Mouse (Mus musculus) hindbrain, embryonic 13.5 days (tissue): ENCODE data around the gene Hes2. TPM values are rescaled to one million over a fixed set of nuclear protein-coding genes. Genes with fewer than 3 reads are reported as not detected.

ENCODE experiments used
- ATAC-seq: fragments of 200-750 bp; cut with Nextera tagmentation; 2 replicates; pipeline ENCODE4 v1.8.0; 2017; ENCODE audit warnings: moderate TSS enrichment; ENCODE audit not compliant: low FRiP score
- H3K27ac ChIP-seq: fragments of 300-500 bp; sonication (generic); 2 replicates; pipeline ENCODE4 v1.5.1; 2015; ENCODE audit warnings: inconsistent platforms, mild to moderate bottlenecking, moderate library complexity
- H3K27me3 ChIP-seq: fragments of 300-500 bp; sonication (generic); 2 replicates; pipeline ENCODE4 v1.6.1; 2015; ENCODE audit warnings: mild to moderate bottlenecking, inconsistent platforms
- H3K36me3 ChIP-seq: fragments of 300-500 bp; sonication (generic); 2 replicates; pipeline ENCODE4 v1.6.1; 2015; ENCODE audit warnings: mild to moderate bottlenecking, inconsistent platforms
- H3K4me1 ChIP-seq: fragments of 300-500 bp; sonication (generic); replicated peaks from 2 replicates; pipeline ENCODE4 v1.6.1; 2015; ENCODE audit warnings: inconsistent platforms
- H3K4me2 ChIP-seq: fragments of 300-500 bp; sonication (generic); 2 replicates; pipeline ENCODE4 v1.6.1; 2015; ENCODE audit warnings: inconsistent platforms, mild to moderate bottlenecking, moderate library complexity
- H3K4me3 ChIP-seq: fragments of 300-500 bp; sonication (generic); 2 replicates; pipeline ENCODE4 v1.5.1; 2015; ENCODE audit warnings: mild to moderate bottlenecking, inconsistent platforms
- H3K9ac ChIP-seq: fragments of 300-500 bp; sonication (generic); 2 replicates; pipeline ENCODE4 v1.6.1; 2015; ENCODE audit warnings: mild to moderate bottlenecking, inconsistent platforms
- H3K9me3 ChIP-seq: fragments of 300-500 bp; sonication (generic); 2 replicates; pipeline ENCODE4 v1.6.1; 2016; ENCODE audit warnings: inconsistent platforms
- WGBS: fragments of 180-500 bp; shearing (Covaris S2); methylation state at CpG from one replicate; pipeline ENCODE4 v1.1.7; 2015; 5-methylcytosine and 5-hydroxymethylcytosine counted together
- polyA plus RNA-seq: library from polyadenylated mRNA; unstranded; fragments of >200 nt; fragmentation: Nextera tagmentation; extraction: Ambion mirVana; gene quantifications from 2 replicates; pipeline ENCODE4 v1.2.1, GENCODE M21; 2015

The Hes2 gene
- polyA plus RNA-seq, 1 experiment from 2014 or later = 0.34 TPM

DNA sequence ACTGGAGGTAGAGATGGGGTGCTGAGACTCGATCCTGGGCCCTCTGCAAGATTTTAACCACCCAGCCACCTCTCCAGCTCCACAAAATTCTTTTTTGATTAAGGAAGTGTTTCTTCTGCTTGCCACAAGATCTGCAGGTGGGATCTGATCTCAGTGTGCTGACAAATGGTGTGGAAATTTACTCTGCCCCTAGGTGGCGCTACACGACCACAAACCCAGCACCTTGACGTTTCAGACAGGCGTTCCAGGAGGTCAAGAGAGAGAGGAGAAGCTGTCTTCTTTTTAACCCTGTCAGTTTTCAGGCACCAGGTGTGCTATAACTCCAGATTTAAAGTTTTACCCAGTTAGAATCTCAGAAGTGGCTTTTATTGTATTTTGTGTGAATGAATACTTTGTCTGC is 14.4 kb downstream of the Hes2 start:
- H3K4me3 ChIP-seq = no peak overlapping the region
- no peak overlapping the region for H3K27ac ChIP-seq
- peaks cover 7% of the 10 kb centered on the region for H3K4me1 ChIP-seq
- H3K36me3 ChIP-seq = no peaks in the 10 kb centered on the region
- ATAC-seq = no peak
- H3K9ac ChIP-seq = no peak overlapping the region
- 2% methylated on average over 5 of the region's 5 CpGs for WGBS
- H3K27me3 ChIP-seq = peaks cover 67% of the 10 kb centered on the region
- no peaks in the 10 kb centered on the region for H3K9me3 ChIP-seq
- H3K4me2 ChIP-seq = no peak overlapping the region

DNA sequence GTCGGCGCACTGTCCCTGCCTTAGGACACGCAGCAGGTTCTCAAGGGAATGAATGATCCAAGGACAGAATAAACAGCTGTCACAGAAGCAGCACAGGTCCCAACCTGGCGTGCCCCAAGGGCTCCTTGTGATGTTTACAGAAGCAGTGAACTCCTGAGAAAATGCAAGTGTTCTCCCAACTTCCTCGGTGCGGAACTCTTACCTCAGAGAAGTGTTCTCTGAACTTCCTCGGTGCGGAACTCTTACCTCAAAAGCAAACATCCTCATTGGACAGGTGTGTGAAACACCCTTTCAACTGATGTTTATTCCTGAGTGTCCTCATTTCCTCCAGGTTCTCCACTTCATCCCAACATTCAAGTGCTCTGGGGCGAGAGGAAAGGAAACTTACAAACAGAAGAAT is 15.3 kb downstream of the Hes2 start:
- Histone ChIP-seq H3K4me2 (no peak overlapping the region), H3K4me1 (peaks cover 11% of the 10 kb centered on the region), H3K27ac (no peak overlapping the region), H3K4me3 (no peak overlapping the region), H3K36me3 (no peaks in the 10 kb centered on the region), H3K9me3 (no peaks in the 10 kb centered on the region), H3K27me3 (peaks cover 65% of the 10 kb centered on the region), H3K9ac (no peak overlapping the region)
- no peak for ATAC-seq
- 88% methylated on average over 9 of the region's 9 CpGs for WGBS

DNA sequence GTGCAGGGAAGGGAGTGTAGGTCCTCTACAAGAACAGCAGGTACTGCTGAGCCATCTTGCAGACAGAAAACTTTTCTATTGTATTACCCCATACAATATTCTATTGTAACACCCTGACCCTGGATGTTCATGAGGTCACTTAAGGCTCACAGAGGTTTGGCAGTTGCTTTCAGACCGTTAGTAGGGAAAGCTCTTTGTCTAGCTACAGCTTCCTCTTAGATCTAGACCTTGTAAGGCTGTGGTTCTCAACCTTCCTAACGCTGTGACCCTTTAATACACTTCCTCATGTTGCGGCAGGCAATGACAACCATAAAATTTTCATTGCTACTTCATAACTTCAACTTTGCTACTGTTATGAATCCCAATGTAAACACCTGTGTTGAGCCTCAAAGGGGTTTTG is 18.0 kb downstream of the Hes2 start:
- 73% methylated on average over 3 of the region's 3 CpGs for WGBS
- H3K27ac ChIP-seq = no peak overlapping the region
- H3K9me3 ChIP-seq = no peaks in the 10 kb centered on the region
- H3K4me3 ChIP-seq = no peak overlapping the region
- no peaks in the 10 kb centered on the region for H3K36me3 ChIP-seq
- H3K4me1 ChIP-seq = peaks cover 30% of the 10 kb centered on the region
- peaks cover 52% of the 10 kb centered on the region for H3K27me3 ChIP-seq
- H3K9ac ChIP-seq = peak overlapping the region; percentile 86; the same call in 1 of the 2 replicates
- no peak overlapping the region for H3K4me2 ChIP-seq
- no peak for ATAC-seq

DNA sequence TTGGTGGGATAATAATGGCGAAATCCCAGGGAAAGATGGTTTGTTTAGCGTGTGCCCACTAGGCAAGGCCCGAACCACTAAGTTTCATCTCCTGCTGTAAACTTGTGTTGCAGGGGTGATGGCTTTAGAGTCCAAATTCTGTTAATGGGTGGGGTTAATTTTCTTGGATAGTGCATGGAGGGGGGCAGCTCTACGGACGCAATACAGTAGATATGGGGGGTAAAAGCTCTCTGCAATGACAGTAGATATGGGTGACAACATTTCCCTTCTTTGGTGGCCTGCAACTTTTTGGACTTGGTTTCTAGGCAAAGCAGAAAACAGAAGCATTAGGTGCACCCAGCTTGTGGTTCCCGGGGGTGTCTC is 18.5 kb downstream of the Hes2 start:
- H3K9ac ChIP-seq = peak overlapping the region; percentile 86
- H3K27ac ChIP-seq = peak overlapping the region; percentile 88
- no peaks in the 10 kb centered on the region for H3K36me3 ChIP-seq
- H3K9me3 ChIP-seq = no peaks in the 10 kb centered on the region
- peak overlapping the region; percentile 92 for H3K4me2 ChIP-seq
- ATAC-seq = no peak
- peaks cover 30% of the 10 kb centered on the region for H3K4me1 ChIP-seq
- WGBS = 67% methylated on average over 6 of the region's 6 CpGs
- H3K4me3 ChIP-seq = peak overlapping the region; percentile 77
- peaks cover 52% of the 10 kb centered on the region for H3K27me3 ChIP-seq

DNA sequence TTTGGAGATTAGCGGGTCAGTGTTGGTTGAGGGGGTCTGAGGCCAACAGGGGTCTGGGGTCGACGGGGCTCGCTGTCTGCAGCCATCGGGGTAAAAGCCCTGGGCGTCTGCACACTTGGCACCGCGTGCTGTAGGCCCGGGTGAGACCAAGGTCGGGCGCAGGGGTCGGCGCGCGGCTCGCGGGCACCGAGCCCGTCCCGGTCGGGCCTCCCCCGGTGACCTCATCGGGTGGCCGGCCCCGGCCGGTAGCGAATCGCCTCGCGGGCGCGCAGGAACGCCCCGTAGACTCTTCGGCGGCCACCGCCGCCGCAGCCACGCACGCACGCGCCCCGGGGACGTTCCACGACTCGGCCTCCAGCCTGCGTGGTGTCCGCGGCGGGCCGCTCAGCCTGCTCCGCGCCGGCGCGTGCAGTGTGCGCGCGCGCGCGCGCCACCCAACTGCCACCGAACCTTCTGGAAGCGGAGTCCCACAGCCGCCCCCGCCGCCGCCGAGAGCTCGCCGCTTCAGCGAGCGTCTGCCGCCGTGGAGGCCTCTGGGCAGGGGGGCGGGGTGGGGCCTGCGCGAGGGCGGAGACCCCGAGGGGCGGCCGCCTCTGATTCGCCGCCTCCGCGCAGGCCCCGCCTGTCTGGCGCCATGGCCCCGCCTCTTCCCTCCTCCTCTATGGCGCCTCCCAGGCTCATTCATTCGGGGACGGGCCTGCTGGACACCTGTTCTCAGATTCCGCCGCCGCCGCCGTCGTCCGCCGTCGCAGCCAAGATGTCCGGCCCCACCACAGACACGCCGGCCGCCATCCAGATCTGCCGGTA is 19.1 kb downstream of the Hes2 start, which contains the start of gene Acot7:
TSS of gene Acot7 (plus strand) at position 598 of the 807 bp plus-strand sequence.
- peaks cover 30% of the 10 kb centered on the region for H3K4me1 ChIP-seq
- peaks cover 47% of the 10 kb centered on the region for H3K27me3 ChIP-seq
- ATAC-seq = peak; percentile 94
- under 1% methylated on average over 82 of the region's 108 CpGs for WGBS
- peak within 1 kb of the TSS; percentile 77 for H3K4me3 ChIP-seq
- H3K4me2 ChIP-seq = peak within 1 kb of the TSS; percentile 92
- no peaks in the 10 kb centered on the region for H3K36me3 ChIP-seq
- H3K9me3 ChIP-seq = no peaks in the 10 kb centered on the region
- peak within 1 kb of the TSS; percentile 88 for H3K27ac ChIP-seq
- peak within 1 kb of the TSS; percentile 86 for H3K9ac ChIP-seq

DNA sequence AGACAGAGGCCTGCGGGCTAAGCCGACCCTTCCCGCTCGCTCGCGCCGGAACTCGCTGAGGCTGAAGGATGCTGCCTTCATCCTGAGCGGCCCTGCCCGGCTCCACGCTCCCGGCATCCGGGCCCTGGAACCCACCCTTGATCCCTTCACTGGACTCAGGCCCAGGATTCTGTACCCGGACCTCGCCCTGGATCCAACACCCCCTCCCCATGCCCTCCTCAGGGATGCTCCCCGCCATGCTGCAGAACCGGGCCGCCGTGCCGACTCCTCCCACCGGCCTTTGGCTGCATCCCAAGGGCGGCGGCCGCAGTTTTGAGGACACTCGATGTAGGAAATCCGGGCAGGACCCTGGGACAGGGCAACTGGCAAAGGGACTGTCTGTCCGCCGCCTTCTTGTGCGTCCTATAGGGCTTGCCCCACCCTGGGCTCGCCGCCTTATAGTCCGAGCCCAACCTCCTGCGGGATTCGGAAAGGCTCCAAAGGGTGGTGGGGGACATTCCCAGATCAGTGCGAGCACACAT is 19.7 kb downstream of the Hes2 start:
- WGBS = under 1% methylated on average over 32 of the region's 35 CpGs
- peak overlapping the region; percentile 92 for H3K4me2 ChIP-seq
- H3K36me3 ChIP-seq = no peaks in the 10 kb centered on the region
- peak; percentile 78 for ATAC-seq
- H3K4me1 ChIP-seq = peaks cover 30% of the 10 kb centered on the region
- H3K27me3 ChIP-seq = peaks cover 43% of the 10 kb centered on the region
- H3K9me3 ChIP-seq = no peaks in the 10 kb centered on the region
- H3K27ac ChIP-seq = peak overlapping the region; percentile 85
- H3K4me3 ChIP-seq = peak overlapping the region; percentile 77
- H3K9ac ChIP-seq = peak overlapping the region; percentile 86

DNA sequence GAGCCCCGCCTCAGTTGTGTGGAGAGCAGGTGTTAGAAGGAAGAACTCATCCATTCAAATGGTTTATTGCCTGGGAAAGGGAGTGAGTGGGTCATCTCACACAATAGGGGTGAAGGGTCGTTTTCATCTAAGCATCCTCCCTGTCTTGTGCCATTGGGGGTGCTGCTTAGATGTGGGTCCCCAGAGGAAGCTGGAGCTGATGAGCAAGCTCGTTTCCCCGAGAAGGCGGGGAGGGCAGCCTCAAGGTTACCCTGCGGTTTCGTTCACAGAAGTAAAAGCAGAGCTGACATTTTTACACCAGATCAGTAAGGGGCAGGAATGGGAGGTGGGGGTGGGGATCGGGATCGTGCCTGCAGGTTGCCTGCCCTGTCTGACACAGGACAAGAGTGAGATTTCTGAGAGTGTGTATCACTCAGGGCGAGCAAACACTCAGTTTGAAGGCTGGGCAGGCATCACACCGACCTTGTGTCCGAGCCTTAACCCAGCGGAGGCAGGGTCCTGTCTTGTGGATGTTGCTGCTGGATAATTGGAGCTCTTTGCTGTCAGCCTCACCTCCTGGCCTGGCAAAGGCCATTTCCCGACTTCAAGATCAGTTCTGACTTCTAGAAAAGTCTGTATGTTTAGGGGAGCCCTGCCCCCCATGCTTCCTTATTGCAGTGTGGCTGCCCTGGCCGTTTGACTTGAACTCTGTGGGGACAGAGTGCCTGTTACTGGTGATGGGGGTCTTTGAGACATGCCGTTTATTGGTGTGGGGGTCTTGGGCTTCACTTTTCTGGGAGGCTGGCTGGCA is 20.4 kb downstream of the Hes2 start:
- H3K9me3 ChIP-seq = no peaks in the 10 kb centered on the region
- peak overlapping the region; percentile 85 for H3K27ac ChIP-seq
- peak overlapping the region; percentile 77 for H3K4me3 ChIP-seq
- WGBS = 27% methylated on average over 16 of the region's 16 CpGs
- no peaks in the 10 kb centered on the region for H3K36me3 ChIP-seq
- ATAC-seq = no peak
- peaks cover 36% of the 10 kb centered on the region for H3K27me3 ChIP-seq
- H3K4me1 ChIP-seq = peaks cover 30% of the 10 kb centered on the region
- H3K9ac ChIP-seq = peak overlapping the region; percentile 86
- H3K4me2 ChIP-seq = peak overlapping the region; percentile 92

DNA sequence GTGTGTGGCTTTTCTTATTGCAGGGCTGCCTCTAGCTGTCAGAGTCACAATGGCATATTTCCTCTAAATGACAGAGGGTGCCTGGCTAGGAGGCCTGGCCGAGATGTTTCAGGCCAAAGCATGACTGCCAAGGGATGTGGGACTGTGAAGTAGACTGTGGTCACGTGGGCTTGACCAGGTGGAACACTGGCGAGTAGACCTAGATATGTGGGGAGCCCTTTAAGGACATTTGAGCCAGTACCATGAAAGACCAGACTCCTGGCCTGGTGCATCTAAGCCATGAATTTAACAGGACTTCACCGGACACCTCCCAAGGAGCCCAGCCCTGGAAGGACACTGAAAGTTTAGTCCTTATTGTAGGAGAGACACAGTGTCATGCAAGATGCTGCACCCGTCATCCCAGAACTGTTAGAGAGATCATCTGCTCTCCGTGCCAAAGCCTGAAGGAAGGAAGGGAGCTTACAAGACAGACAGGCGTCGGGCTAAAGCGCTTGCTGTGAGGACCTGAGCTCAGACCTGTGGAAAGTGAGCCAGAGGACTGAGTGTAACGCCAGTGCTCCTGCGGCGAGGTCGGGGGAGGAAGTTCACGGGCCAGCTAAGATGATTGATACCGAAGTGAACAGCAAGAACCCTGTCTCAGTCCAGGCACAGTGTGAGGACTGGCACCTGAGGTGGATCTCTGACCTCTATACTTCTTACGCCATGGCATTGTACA is 21.4 kb downstream of the Hes2 start:
- H3K9ac ChIP-seq = peak overlapping the region; percentile 86
- WGBS = 85% methylated on average over 16 of the region's 16 CpGs
- H3K9me3 ChIP-seq = no peaks in the 10 kb centered on the region

DNA sequence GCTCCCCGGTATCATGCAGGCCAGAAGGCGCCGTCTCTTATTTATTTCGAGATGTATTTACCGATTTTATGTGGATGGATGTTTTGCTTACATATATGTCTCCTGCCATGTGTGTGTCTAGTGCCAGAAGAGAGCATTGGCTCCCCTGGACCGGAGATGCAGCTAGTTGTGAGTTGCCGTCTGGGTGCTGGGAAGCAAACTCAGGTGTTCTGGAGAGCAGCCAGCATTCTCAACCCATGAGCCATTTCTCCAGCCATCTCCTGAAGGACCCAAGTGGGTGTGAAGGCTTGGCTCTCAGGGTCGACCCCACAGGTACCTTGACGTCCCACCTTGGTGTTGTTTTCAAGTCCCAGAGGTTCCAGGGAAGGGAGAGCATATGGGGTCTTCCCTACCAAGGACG is 23.5 kb downstream of the Hes2 start:
- Histone ChIP-seq H3K4me3 (no peak overlapping the region), H3K4me2 (no peak overlapping the region), H3K27ac (no peak overlapping the region), H3K27me3 (peaks cover 10% of the 10 kb centered on the region; the same call in 1 of the 2 replicates), H3K9ac (no peak overlapping the region), H3K4me1 (peaks cover 57% of the 10 kb centered on the region), H3K36me3 (no peaks in the 10 kb centered on the region), H3K9me3 (no peaks in the 10 kb centered on the region)
- WGBS = 90% methylated on average over 10 of the region's 10 CpGs
- ATAC-seq = no peak

More for the DNA sequence above, 21.4 kb downstream of the Hes2 start:
- Histone ChIP-seq H3K27ac (no peak overlapping the region), H3K27me3 (peaks cover 26% of the 10 kb centered on the region), H3K4me3 (peak overlapping the region; percentile 77), H3K36me3 (no peaks in the 10 kb centered on the region), H3K4me2 (peak overlapping the region; percentile 92), H3K4me1 (peaks cover 38% of the 10 kb centered on the region)
- no peak for ATAC-seq

DNA sequence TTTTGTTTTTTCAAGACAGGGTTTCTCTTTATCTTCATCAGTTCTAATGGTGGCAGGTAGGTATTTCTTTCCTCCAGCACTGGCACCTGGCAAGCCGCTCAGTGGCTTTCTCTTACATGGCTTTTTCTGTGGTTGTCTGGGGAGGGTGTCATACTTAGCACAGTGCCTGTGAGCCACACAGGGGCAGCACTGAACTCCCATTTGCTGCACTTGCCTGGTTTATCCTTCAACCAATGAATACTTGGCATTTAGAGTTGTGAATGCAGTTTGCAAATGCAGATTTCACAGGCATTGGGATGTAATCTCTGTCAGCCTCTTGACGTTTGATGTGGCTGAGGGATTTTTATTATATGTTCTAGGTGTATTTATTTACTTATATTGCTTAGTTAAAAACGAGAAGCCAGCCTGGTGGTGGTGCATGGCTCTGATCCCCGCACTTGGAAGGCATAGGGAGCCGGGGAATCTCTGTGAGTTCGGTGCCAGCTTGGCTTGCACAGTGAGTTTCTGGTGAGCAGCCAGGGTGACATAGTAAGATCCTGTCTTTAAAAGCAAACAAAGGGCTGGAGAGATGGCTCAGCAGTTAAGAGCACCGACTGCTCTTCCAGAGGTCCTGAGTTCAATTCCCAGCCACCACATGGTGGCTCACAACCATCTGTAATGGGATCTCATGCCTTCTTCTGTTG is 25.8 kb downstream of the Hes2 start:
- no peak overlapping the region for H3K4me2 ChIP-seq
- H3K4me1 ChIP-seq = peaks cover 44% of the 10 kb centered on the region
- no peak for ATAC-seq
- H3K9me3 ChIP-seq = no peaks in the 10 kb centered on the region
- H3K9ac ChIP-seq = no peak overlapping the region
- no peak overlapping the region for H3K27ac ChIP-seq
- 65% methylated on average over 7 of the region's 7 CpGs for WGBS
- peaks cover 4% of the 10 kb centered on the region; the same call in 1 of the 2 replicates for H3K27me3 ChIP-seq
- H3K4me3 ChIP-seq = no peak overlapping the region
- 0 out of 2 replicates have a peak, but pooled peaks cover 4% of the 10 kb centered on the region for H3K36me3 ChIP-seq

DNA sequence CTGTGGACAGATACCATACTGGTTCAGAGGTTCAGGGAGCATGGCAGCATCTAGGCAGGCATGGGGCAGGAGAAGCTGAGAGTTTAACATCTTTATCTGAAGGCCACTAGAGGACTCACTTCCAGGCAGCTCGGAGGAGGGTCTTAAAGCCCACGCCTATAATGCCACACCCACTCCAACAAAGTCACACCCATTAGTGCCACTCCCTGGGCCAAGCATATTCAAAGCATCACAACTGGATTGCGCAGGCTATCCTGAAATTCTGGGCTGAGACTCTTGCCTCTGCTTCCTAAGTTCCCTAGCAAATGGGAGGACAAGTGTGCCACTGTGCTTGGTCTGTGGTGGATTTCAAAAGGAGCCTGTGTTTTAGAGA is 26.5 kb downstream of the Hes2 start:
- H3K27ac ChIP-seq = peak overlapping the region; percentile 76
- H3K9ac ChIP-seq = peak overlapping the region; percentile 58
- ATAC-seq = peak; percentile 60
- 0 out of 2 replicates have a peak, but pooled peaks cover 4% of the 10 kb centered on the region for H3K36me3 ChIP-seq
- H3K9me3 ChIP-seq = no peaks in the 10 kb centered on the region
- peak overlapping the region; percentile 40 for H3K4me2 ChIP-seq
- peaks cover 44% of the 10 kb centered on the region for H3K4me1 ChIP-seq
- no peak overlapping the region for H3K4me3 ChIP-seq
- H3K27me3 ChIP-seq = 0 out of 2 replicates have a peak, but pooled peaks cover 3% of the 10 kb centered on the region
- WGBS = 5% methylated on average over 3 of the region's 3 CpGs
